ENCODE assay signal across 26 mouse cellular contexts in genomic region chr6:120319129-120319528, GRCm38 (mm10). TPM values are rescaled to one million over a fixed set of nuclear protein-coding genes. Genes with fewer than 3 reads are reported as not detected.
DNase-seq lines count a peak whose midpoint lies in the region; ATAC-seq and TF ChIP-seq lines count a peak whose summit lies in the region.
"Had no signal": no experiment of that assay in that cellular context is flagged by ENCODE, and none has a peak within 500 bp of the region (broad histone marks: within the 10 kb centered on the region; RNA-seq: fewer than 3 reads in every experiment).

No protein-coding gene starts in this region.

- intact Hi-C loops in left cerebral cortex, postnatal 4 days (cut with DNase I): no loop called here

- no peaks in the 10 kb centered on the region for H3K4me1 ChIP-seq in intestine, postnatal 0 days (replicated peaks; ENCODE audit: control insufficient read depth, insufficient read depth, low read length)
- H3K4me1 ChIP-seq in intestine, embryonic 15.5 days (replicated peaks): no peaks in the 10 kb centered on the region
- H3K4me1 ChIP-seq in stomach, embryonic 14.5 days (ENCODE audit: control insufficient read depth, insufficient read depth, low read length): no peaks in the 10 kb centered on the region
- no peaks in the 10 kb centered on the region for H3K4me1 ChIP-seq in stomach, postnatal 0 days (replicated peaks; ENCODE audit: control insufficient read depth, insufficient read depth)
- H3K4me1 ChIP-seq: embryonic facial prominence, embryonic 13.5 days; embryonic facial prominence, embryonic 15.5 days; forebrain, embryonic 10.5 days; forebrain, embryonic 12.5 days had no signal

- no peak overlapping the region for H3K4me3 ChIP-seq in intestine, postnatal 0 days (ENCODE audit: low read depth, low read length)
- H3K4me3 ChIP-seq in intestine, embryonic 15.5 days (replicated peaks): no peak overlapping the region
- no peak overlapping the region for H3K4me3 ChIP-seq in stomach, embryonic 14.5 days (ENCODE audit: low read depth, low read length)
- H3K4me3 ChIP-seq in stomach, postnatal 0 days (ENCODE audit: low read depth, low read length): no peak overlapping the region
- H3K4me3 ChIP-seq: embryonic facial prominence, embryonic 13.5 days; embryonic facial prominence, embryonic 15.5 days; erythroblast, embryonic 14.5 days; forebrain, embryonic 10.5 days; forebrain, embryonic 12.5 days had no signal

- peak; percentile 5 for DNase-seq in lung, postnatal 10 days
- no peak for DNase-seq in lung, postnatal 36 days
- peak; percentile 82 for DNase-seq in stomach, postnatal 0 days (ENCODE audit: low spot score)
- no peak for DNase-seq in thymus, adult 18-20 months
- DNase-seq in left cerebral cortex, postnatal 4 days: no peak
- DNase-seq: adrenal gland, adult 2 months; adrenal gland, postnatal 10 days; adrenal gland, postnatal 25 days; cerebellum, adult 11 months; cerebellum, adult 18-20 months; cerebellum, adult 8-10 months; cerebellum, adult 9-11 months; cerebellum, postnatal 14 days; cerebellum, postnatal 36 days; embryo, embryonic 11 days had no signal

- H3K9ac ChIP-seq in intestine, postnatal 0 days (ENCODE audit: low read depth, low read length): no peak overlapping the region
- no peak overlapping the region for H3K9ac ChIP-seq in intestine, embryonic 15.5 days
- no peak overlapping the region for H3K9ac ChIP-seq in stomach, embryonic 14.5 days (replicated peaks; ENCODE audit: low read depth, low read length)
- H3K9ac ChIP-seq in stomach, postnatal 0 days (ENCODE audit: low read length): no peak overlapping the region
- H3K9ac ChIP-seq: embryonic facial prominence, embryonic 13.5 days; embryonic facial prominence, embryonic 15.5 days; forebrain, embryonic 12.5 days had no signal

- ATAC-seq in intestine, postnatal 0 days: peak; percentile 10; the same call in 1 of the 2 replicates
- no peak for ATAC-seq in intestine, embryonic 15.5 days
- ATAC-seq in stomach, embryonic 14.5 days (ENCODE audit: insufficient number of reproducible peaks, insufficient read depth, low FRiP score, low read depth): no peak
- ATAC-seq in stomach, postnatal 0 days (ENCODE audit: low FRiP score, low TSS enrichment): peak; percentile 85
- ATAC-seq: forebrain, embryonic 14.5 days had no signal

- TF ChIP-seq EP300 in stomach, postnatal 0 days (optimal IDR thresholded peaks at IDR 0.05): no peak

- WGBS in intestine, postnatal 0 days: 48% methylated on average over 9 of the region's 9 CpGs
- WGBS in intestine, embryonic 15.5 days: 67% methylated on average over 9 of the region's 9 CpGs
- 72% methylated on average over 9 of the region's 9 CpGs for WGBS in stomach, embryonic 14.5 days
- 52% methylated on average over 9 of the region's 9 CpGs for WGBS in stomach, postnatal 0 days

- no peaks in the 10 kb centered on the region for H3K27me3 ChIP-seq in intestine, postnatal 0 days (replicated peaks; ENCODE audit: control insufficient read depth, insufficient read depth, low read length)
- H3K27me3 ChIP-seq in intestine, embryonic 15.5 days (replicated peaks): no peaks in the 10 kb centered on the region
- no peaks in the 10 kb centered on the region for H3K27me3 ChIP-seq in stomach, embryonic 14.5 days (ENCODE audit: control insufficient read depth, insufficient read depth, low read length)
- no peaks in the 10 kb centered on the region for H3K27me3 ChIP-seq in stomach, postnatal 0 days (ENCODE audit: control insufficient read depth, insufficient read depth, low read length)
- H3K27me3 ChIP-seq: embryonic facial prominence, embryonic 13.5 days; embryonic facial prominence, embryonic 15.5 days; forebrain, embryonic 12.5 days had no signal

- TF ChIP-seq CTCF in intestine, postnatal 0 days (IDR thresholded peaks at IDR 0.05; ENCODE audit: low read depth): no peak
- TF ChIP-seq CTCF in stomach, postnatal 0 days (IDR thresholded peaks at IDR 0.05; ENCODE audit: low read depth): no peak

- no peaks in the 10 kb centered on the region for H3K9me3 ChIP-seq in intestine, postnatal 0 days (ENCODE audit: control insufficient read depth)
- H3K9me3 ChIP-seq in intestine, embryonic 15.5 days: no peaks in the 10 kb centered on the region
- no peaks in the 10 kb centered on the region for H3K9me3 ChIP-seq in stomach, embryonic 14.5 days (ENCODE audit: control insufficient read depth, low read depth, low read length)
- H3K9me3 ChIP-seq in stomach, postnatal 0 days (ENCODE audit: control insufficient read depth, low read length): no peaks in the 10 kb centered on the region
- H3K9me3 ChIP-seq: embryonic facial prominence, embryonic 13.5 days; embryonic facial prominence, embryonic 15.5 days; forebrain, embryonic 10.5 days; forebrain, embryonic 12.5 days had no signal

- no peaks in the 10 kb centered on the region for H3K36me3 ChIP-seq in intestine, postnatal 0 days (ENCODE audit: control insufficient read depth, insufficient read depth)
- no peaks in the 10 kb centered on the region for H3K36me3 ChIP-seq in intestine, embryonic 15.5 days
- no peaks in the 10 kb centered on the region for H3K36me3 ChIP-seq in stomach, embryonic 14.5 days (ENCODE audit: control insufficient read depth, insufficient read depth, low read length)
- H3K36me3 ChIP-seq in stomach, postnatal 0 days (ENCODE audit: control insufficient read depth, insufficient read depth, low read length): no peaks in the 10 kb centered on the region
- H3K36me3 ChIP-seq: embryonic facial prominence, embryonic 13.5 days; embryonic facial prominence, embryonic 15.5 days; forebrain, embryonic 12.5 days had no signal

- H3K4me2 ChIP-seq in intestine, postnatal 0 days (replicated peaks; ENCODE audit: low read depth): no peak overlapping the region
- no peak overlapping the region for H3K4me2 ChIP-seq in intestine, embryonic 15.5 days (replicated peaks)
- no peak overlapping the region for H3K4me2 ChIP-seq in stomach, embryonic 14.5 days (replicated peaks; ENCODE audit: low read depth, low read length)
- no peak overlapping the region for H3K4me2 ChIP-seq in stomach, postnatal 0 days (replicated peaks; ENCODE audit: low read depth)
- H3K4me2 ChIP-seq: embryonic facial prominence, embryonic 13.5 days; embryonic facial prominence, embryonic 15.5 days; forebrain, embryonic 12.5 days had no signal

- H3K27ac ChIP-seq in intestine, postnatal 0 days (ENCODE audit: low read depth, low read length): no peak overlapping the region
- no peak overlapping the region for H3K27ac ChIP-seq in intestine, embryonic 15.5 days
- H3K27ac ChIP-seq in stomach, embryonic 14.5 days (ENCODE audit: low read length): 0 out of 2 replicates have a peak overlapping the region, but pooled peaks have one; percentile 15
- H3K27ac ChIP-seq in stomach, postnatal 0 days (replicated peaks): no peak overlapping the region
- H3K27ac ChIP-seq: embryonic facial prominence, embryonic 13.5 days; embryonic facial prominence, embryonic 15.5 days; forebrain, embryonic 10.5 days; forebrain, embryonic 12.5 days had no signal

RNA-seq across cellular contexts. Expression of gene B4galnt3, which starts 24.8 kb away (rescaled TPM):
- 0.95 and 1.1 TPM in 2 replicates for polyA plus RNA-seq in intestine, postnatal 0 days (2015; fragmentation: Nextera tagmentation; extraction: Ambion mirVana)
- 1.4 and 1.6 TPM in 2 replicates for polyA plus RNA-seq in intestine, embryonic 15.5 days (2015; fragmentation: Nextera tagmentation; extraction: Ambion mirVana)
- polyA plus RNA-seq in stomach, embryonic 14.5 days (2014; fragmentation: Nextera tagmentation; extraction: Ambion mirVana): 0.09 and 0.22 TPM in 2 replicates
- 0.74 and 0.85 TPM in 2 replicates for polyA plus RNA-seq in stomach, postnatal 0 days (2015; fragmentation: Nextera tagmentation; extraction: Ambion mirVana)
- under 1 TPM; 0.46 to 0.60 TPM for total RNA-seq in left cerebral cortex, postnatal 4 days (2021)
- total RNA-seq: common myeloid progenitor, adult 5-6 weeks had no signal
- polyA plus RNA-seq: forebrain, embryonic 14.5 days had no signal

RNA-seq across cellular contexts. Expression of gene D330020A13Rik, which starts 25.0 kb away (rescaled TPM):
- 0.18 and 0.34 TPM in 2 replicates for polyA plus RNA-seq in intestine, postnatal 0 days (2015; fragmentation: Nextera tagmentation; extraction: Ambion mirVana)
- polyA plus RNA-seq in intestine, embryonic 15.5 days (2015; fragmentation: Nextera tagmentation; extraction: Ambion mirVana): 0.40 TPM in 2 replicates
- polyA plus RNA-seq in stomach, embryonic 14.5 days (2014; fragmentation: Nextera tagmentation; extraction: Ambion mirVana): not detected in 2 replicates
- 0.35 and 0.51 TPM in 2 replicates for polyA plus RNA-seq in stomach, postnatal 0 days (2015; fragmentation: Nextera tagmentation; extraction: Ambion mirVana)
- total RNA-seq in left cerebral cortex, postnatal 4 days (2021): not detected
- total RNA-seq: common myeloid progenitor, adult 5-6 weeks; MEL had no signal
- polyA plus RNA-seq: erythroblast, embryonic 14.5 days; forebrain, embryonic 10.5 days; forebrain, embryonic 12.5 days; forebrain, embryonic 14.5 days had no signal

RNA-seq across cellular contexts. Expression of gene Kdm5a, which starts 44.8 kb away (rescaled TPM):
- polyA plus RNA-seq in intestine, postnatal 0 days (2015; fragmentation: Nextera tagmentation; extraction: Ambion mirVana): 20.2 and 23.2 TPM in 2 replicates
- polyA plus RNA-seq in intestine, embryonic 15.5 days (2015; fragmentation: Nextera tagmentation; extraction: Ambion mirVana): 34.6 and 37.3 TPM in 2 replicates
- polyA plus RNA-seq in stomach, embryonic 14.5 days (2014; fragmentation: Nextera tagmentation; extraction: Ambion mirVana): 56.2 and 57.4 TPM in 2 replicates
- polyA plus RNA-seq in stomach, postnatal 0 days (2015; fragmentation: Nextera tagmentation; extraction: Ambion mirVana): 18.8 and 23.1 TPM in 2 replicates
- total RNA-seq in left cerebral cortex, postnatal 4 days (2021): 10 to 100 TPM; 34.7 to 37.0 TPM

RNA-seq across cellular contexts. Expression of gene Ccdc77, which starts 45.0 kb away (rescaled TPM):
- 7.2 and 9.9 TPM in 2 replicates for polyA plus RNA-seq in intestine, postnatal 0 days (2015; fragmentation: Nextera tagmentation; extraction: Ambion mirVana)
- polyA plus RNA-seq in intestine, embryonic 15.5 days (2015; fragmentation: Nextera tagmentation; extraction: Ambion mirVana): 20.5 and 22.1 TPM in 2 replicates
- 23.2 and 27.4 TPM in 2 replicates for polyA plus RNA-seq in stomach, embryonic 14.5 days (2014; fragmentation: Nextera tagmentation; extraction: Ambion mirVana)
- 9.2 and 11.0 TPM in 2 replicates for polyA plus RNA-seq in stomach, postnatal 0 days (2015; fragmentation: Nextera tagmentation; extraction: Ambion mirVana)
- 1 to 10 TPM; 6.1 to 6.3 TPM for total RNA-seq in left cerebral cortex, postnatal 4 days (2021)

Comparison
In these comparisons a context has a peak if more than half of its experiments do, and no peak if none do; other contexts are left out.
1. ATAC-seq: peak in intestine, postnatal 0 days (single experiment) and stomach, postnatal 0 days (single experiment); none in intestine, embryonic 15.5 days (single experiment) and stomach, embryonic 14.5 days (single experiment).
2. DNase-seq: peak in lung, postnatal 10 days (single experiment) and stomach, postnatal 0 days (single experiment); none in lung, postnatal 36 days (single experiment), thymus, adult 18-20 months (0 of 2) and left cerebral cortex, postnatal 4 days (single experiment).